Mouse (Mus musculus) intestine, embryonic 14.5 days (tissue): ENCODE data around the gene Lime1. TPM values are rescaled to one million over a fixed set of nuclear protein-coding genes. Genes with fewer than 3 reads are reported as not detected.

Source experiments
- ATAC-seq: fragments of 200-750 bp; cut with Nextera tagmentation; replicated peaks from 2 replicates; pipeline ENCODE4 v1.8.0; 2017; ENCODE audit warnings: low read depth, moderate number of reproducible peaks, moderate TSS enrichment, moderate library complexity; ENCODE audit not compliant: low FRiP score, low TSS enrichment
- DNase-seq: peaks from one replicate; pipeline ENCODE4 v3.0.0-alpha.2; 2018; ENCODE audit warnings: low spot score
- H3K27ac ChIP-seq: fragments of 300-500 bp; sonication (generic); 2 replicates; pipeline ENCODE4 v1.5.1; 2014; ENCODE audit warnings: low read depth, mild to moderate bottlenecking, control low read depth
- H3K27me3 ChIP-seq: fragments of 300-500 bp; sonication (generic); replicated peaks from 2 replicates; pipeline ENCODE4 v1.6.1; 2014; ENCODE audit warnings: low read length, control low read depth; ENCODE audit not compliant: control insufficient read depth, insufficient read depth
- H3K36me3 ChIP-seq: fragments of 300-500 bp; sonication (generic); 2 replicates; pipeline ENCODE4 v1.6.1; 2014; ENCODE audit warnings: low read length, control low read depth; ENCODE audit not compliant: control insufficient read depth, insufficient read depth
- H3K4me1 ChIP-seq: fragments of 300-500 bp; sonication (generic); replicated peaks from 2 replicates; pipeline ENCODE4 v1.6.1; 2014; ENCODE audit warnings: low read length, control low read depth, mixed read lengths; ENCODE audit not compliant: control insufficient read depth, insufficient read depth
- H3K4me2 ChIP-seq: fragments of 300-500 bp; sonication (generic); 2 replicates; pipeline ENCODE4 v1.6.1; 2014; ENCODE audit warnings: low read length
- H3K4me3 ChIP-seq: fragments of 300-500 bp; sonication (generic); 2 replicates; pipeline ENCODE4 v1.5.1; 2014; ENCODE audit warnings: low read depth, low read length, control low read depth, mixed read lengths
- H3K9ac ChIP-seq: fragments of 300-500 bp; sonication (generic); 2 replicates; pipeline ENCODE4 v1.6.1; 2014; ENCODE audit warnings: mild to moderate bottlenecking, low read length
- H3K9me3 ChIP-seq: fragments of 300-500 bp; sonication (generic); 2 replicates; pipeline ENCODE4 v1.6.1; 2016; ENCODE audit warnings: low read length, control low read depth; ENCODE audit not compliant: control insufficient read depth
- WGBS: fragments of 180-500 bp; shearing (Covaris S2); extraction: QIAGEN DNeasy Blood & Tissue Kit; methylation state at CpG from one replicate; pipeline ENCODE4 v1.1.7; 2014; 5-methylcytosine and 5-hydroxymethylcytosine counted together
- polyA plus RNA-seq: library from polyadenylated mRNA; unstranded; fragments of >200 nt; fragmentation: Nextera tagmentation; extraction: Ambion mirVana; gene quantifications from 2 replicates; pipeline ENCODE4 v1.2.1, GENCODE M21; 2014

The Lime1 gene
- polyA plus RNA-seq, 1 experiment from 2014 or later: 22.2 TPM

DNA sequence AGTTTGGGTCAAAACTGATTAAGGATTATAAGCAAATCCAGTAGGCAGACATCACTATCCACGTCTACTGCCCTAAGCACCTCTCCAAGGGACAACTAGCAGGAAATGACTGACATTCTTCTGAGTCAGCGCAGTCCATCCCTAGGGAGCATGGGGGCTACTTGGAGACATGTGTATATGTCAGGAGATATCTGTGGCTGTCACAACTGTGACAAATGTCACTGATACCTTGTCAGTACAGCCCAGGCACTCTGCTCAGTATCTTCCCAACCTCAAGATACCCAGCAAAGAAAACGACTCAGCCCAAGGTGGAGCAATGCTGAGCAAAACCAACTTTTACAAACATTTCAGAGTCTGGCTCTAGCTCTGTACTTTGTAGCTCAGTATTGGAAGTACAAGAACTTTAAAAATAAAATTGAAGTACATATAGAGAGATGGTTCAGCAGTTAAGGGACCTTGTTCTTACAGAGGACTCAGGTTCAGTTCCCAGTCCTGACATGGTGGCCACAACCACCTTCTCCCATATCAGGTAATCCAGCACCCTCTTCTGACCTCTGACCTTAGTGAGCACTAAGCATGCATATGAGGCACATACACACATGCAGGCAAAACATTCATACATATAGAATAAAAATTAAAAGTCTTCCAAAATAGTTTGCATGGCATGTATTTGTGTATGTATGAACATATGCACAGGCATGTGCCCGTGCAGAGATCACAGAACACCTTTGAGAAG lies 41.2 kb downstream of the Lime1 start:
- H3K9ac ChIP-seq: no peak overlapping the region
- ATAC-seq: no peak
- H3K4me3 ChIP-seq: no peak overlapping the region
- H3K4me2 ChIP-seq: no peak overlapping the region
- H3K27ac ChIP-seq: no peak overlapping the region
- 73% methylated on average over 4 of the region's 4 CpGs for WGBS
- DNase-seq: no peak
- H3K4me1 ChIP-seq: no peaks in the 10 kb centered on the region
- no peaks in the 10 kb centered on the region for H3K27me3 ChIP-seq
- H3K36me3 ChIP-seq: peaks cover 15% of the 10 kb centered on the region
- H3K9me3 ChIP-seq: no peaks in the 10 kb centered on the region

DNA sequence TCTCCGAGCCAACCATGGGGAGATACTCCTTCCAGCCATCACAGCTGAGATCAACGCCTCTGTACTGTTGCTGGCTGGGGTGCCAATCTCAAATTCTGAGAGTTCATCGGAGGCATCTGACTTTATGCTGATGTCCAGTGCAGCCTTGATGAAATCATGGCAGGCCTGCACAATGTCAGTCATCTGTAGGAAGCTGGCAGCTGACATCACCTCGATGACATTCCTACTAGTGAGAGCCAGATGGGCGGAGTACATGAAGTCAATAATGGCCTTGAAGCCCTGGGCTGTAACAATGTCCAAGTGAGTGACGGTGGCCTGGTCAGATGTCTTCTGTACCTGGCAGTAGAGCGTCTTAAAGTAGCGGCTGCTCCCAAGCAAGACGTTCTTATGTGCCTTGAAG lies 44.0 kb downstream of the Lime1 start:
- DNase-seq (no peak), ATAC-seq (no peak)
- Histone ChIP-seq H3K4me1 (no peaks in the 10 kb centered on the region), H3K4me2 (no peak overlapping the region), H3K9me3 (no peaks in the 10 kb centered on the region), H3K27me3 (no peaks in the 10 kb centered on the region), H3K27ac (no peak overlapping the region), H3K4me3 (no peak overlapping the region), H3K36me3 (peaks cover 15% of the 10 kb centered on the region), H3K9ac (no peak overlapping the region)
- WGBS: 90% methylated on average over 9 of the region's 9 CpGs

Other genes starting within 250 kb of the Lime1 start
- 2.0 and 2.4 TPM in 2 replicates for gene Kcnq2, start 244.8 kb upstream of the Lime1 start, polyA plus RNA-seq
- 0.32 and 0.36 TPM in 2 replicates for gene Eef1a2, start 223.1 kb upstream of the Lime1 start, polyA plus RNA-seq
- 350 and 369 TPM in 2 replicates for gene Ppdpf, start 192.8 kb upstream of the Lime1 start, polyA plus RNA-seq
- gene Ptk6, start 177.3 kb upstream of the Lime1 start, polyA plus RNA-seq: not detected in 2 replicates
- gene Srms, start 166.9 kb upstream of the Lime1 start, polyA plus RNA-seq: 0.09 TPM in 1 of 2 replicates, not detected in the other
- not detected in 2 replicates for gene Fndc11, start 160.1 kb upstream of the Lime1 start, polyA plus RNA-seq
- 2.6 and 2.8 TPM in 2 replicates for gene Helz2, start 138.1 kb upstream of the Lime1 start, polyA plus RNA-seq
- 16.4 and 16.6 TPM in 2 replicates for gene Gmeb2, start 92.0 kb upstream of the Lime1 start, polyA plus RNA-seq
- 56.5 and 63.9 TPM in 2 replicates for gene Stmn3, start 65.6 kb upstream of the Lime1 start, polyA plus RNA-seq
- 53.7 and 57.1 TPM in 2 replicates for gene Rtel1, start 60.3 kb upstream of the Lime1 start, polyA plus RNA-seq
- 34.4 and 38.2 TPM in 2 replicates for gene Zgpat, start 15.2 kb upstream of the Lime1 start, polyA plus RNA-seq
- gene Arfrp1, start 14.7 kb upstream of the Lime1 start, polyA plus RNA-seq: 50.3 and 52.6 TPM in 2 replicates
- gene Zbtb46, start 79.3 kb downstream of the Lime1 start, polyA plus RNA-seq: 9.1 and 11.1 TPM in 2 replicates
- 0.14 and 0.36 TPM in 2 replicates for gene Abhd16b, start 113.1 kb downstream of the Lime1 start, polyA plus RNA-seq
- gene Tpd52l2, start 117.1 kb downstream of the Lime1 start, polyA plus RNA-seq: 152 and 172 TPM in 2 replicates
- 79.4 and 79.8 TPM in 2 replicates for gene Dnajc5, start 140.4 kb downstream of the Lime1 start, polyA plus RNA-seq
- 62.8 and 65.1 TPM in 2 replicates for gene Uckl1, start 204.8 kb downstream of the Lime1 start, polyA plus RNA-seq
- 53.6 and 59.9 TPM in 2 replicates for gene Prpf6, start 211.8 kb downstream of the Lime1 start, polyA plus RNA-seq
- gene Zfp512b, start 212.7 kb downstream of the Lime1 start, polyA plus RNA-seq: 35.0 TPM in 2 replicates
- 25.4 and 26.4 TPM in 2 replicates for gene Samd10, start 219.1 kb downstream of the Lime1 start, polyA plus RNA-seq